Mouse (Mus musculus) layer of hippocampus, adult 2 months (tissue): ENCODE measurements around the gene Gm3285. TPM values are rescaled to one million over a fixed set of nuclear protein-coding genes. Genes with fewer than 3 reads are reported as not detected.

ENCODE experiments used
- DNase-seq, 2 experiments: peaks; one replicate each; pipeline ENCODE4 v3.0.0; 2022; ENCODE audit warnings: low spot score in 2 of 2
- H3K27ac ChIP-seq: fragments of 200-600 bp; 2 replicates; pipeline ENCODE4 v1.8.1; 2022
- H3K4me3 ChIP-seq: fragments of 200-600 bp; 2 replicates; pipeline ENCODE4 v1.8.1; 2022; ENCODE audit warnings: mild to moderate bottlenecking
- CTCF ChIP-seq: fragments of 200-600 bp; conservative IDR thresholded peaks from 2 replicates; pipeline ENCODE4 v1.8.1; 2022; ENCODE audit warnings: antibody characterized with exemption, mild to moderate bottlenecking, moderate library complexity
- long read RNA-seq, 2 experiments: library from polyadenylated mRNA; stranded (forward); transcript quantifications; one replicate each; pipeline ENCODE4 v2.0.0; 2021; ENCODE audit warnings: borderline mapping rate in 2 of 2
- total RNA-seq, 2 experiments: library from RNA; stranded (reverse); gene quantifications; 2 replicates each; pipeline ENCODE4 v1.2.3; 2021

The Gm3285 gene
- total RNA-seq, result not detected
- long read RNA-seq, experiment 1, result 0 reads
- long read RNA-seq, experiment 2, result 0 reads

GRCm38 (mm10) chr10:77861675-77862074, at the start of gene Gm3285:
TSS of gene Gm3285 (plus strand) at chr10:77861975.
- no peak for TF ChIP-seq CTCF
- Histone ChIP-seq H3K27ac (no peak within 1 kb of the TSS), H3K4me3 (no peak within 1 kb of the TSS)
- DNase-seq, result no peak

DNA sequence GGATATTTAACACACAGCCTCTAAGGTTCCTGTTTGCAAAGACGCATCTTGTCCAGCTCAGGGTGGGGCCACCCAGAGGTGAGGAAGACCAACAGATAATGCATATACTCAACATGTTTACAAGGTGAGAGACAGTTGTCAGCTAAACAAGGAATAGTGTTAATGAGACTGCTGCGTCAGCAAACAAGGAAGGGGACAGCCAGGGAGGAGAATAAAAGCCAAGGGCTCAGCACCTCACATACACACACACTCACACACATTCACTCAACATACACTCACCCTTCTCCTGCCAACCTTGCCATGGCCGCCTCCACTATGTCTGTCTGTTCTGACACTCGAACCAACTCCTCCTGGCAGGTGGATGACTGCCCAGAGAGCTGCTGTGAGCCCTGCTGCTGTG, 47.4 kb upstream of the Gm3285 start, which contains the start of gene Gm2696:
Gene Gm2696 (plus strand): TSS at position 301 of the 400 bp plus-strand sequence.
- no peak within 1 kb of the TSS for H3K4me3 ChIP-seq
- no peak for DNase-seq
- TF ChIP-seq CTCF, result no peak
- H3K27ac ChIP-seq, result no peak within 1 kb of the TSS

DNA sequence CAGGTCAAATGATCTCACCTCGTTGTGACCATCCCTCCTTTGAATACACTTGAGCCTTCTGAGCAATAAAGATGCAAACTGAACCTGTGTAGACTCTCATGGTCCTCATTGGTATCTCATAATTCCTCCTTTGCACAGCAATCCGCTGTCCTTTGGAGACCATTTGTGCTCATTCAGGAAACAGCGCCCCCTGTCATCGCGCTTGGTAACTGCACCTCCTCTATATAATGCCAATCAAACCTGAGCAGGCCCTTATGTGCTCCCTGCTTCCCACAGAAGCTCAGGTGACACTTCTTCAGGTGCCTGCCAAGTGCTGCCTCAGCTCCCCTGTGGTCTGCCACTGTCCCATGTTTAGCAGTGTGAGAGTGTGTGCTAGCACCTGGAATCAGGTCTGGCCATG, 46.3 kb upstream of the Gm3285 start:
- no peak for DNase-seq

DNA sequence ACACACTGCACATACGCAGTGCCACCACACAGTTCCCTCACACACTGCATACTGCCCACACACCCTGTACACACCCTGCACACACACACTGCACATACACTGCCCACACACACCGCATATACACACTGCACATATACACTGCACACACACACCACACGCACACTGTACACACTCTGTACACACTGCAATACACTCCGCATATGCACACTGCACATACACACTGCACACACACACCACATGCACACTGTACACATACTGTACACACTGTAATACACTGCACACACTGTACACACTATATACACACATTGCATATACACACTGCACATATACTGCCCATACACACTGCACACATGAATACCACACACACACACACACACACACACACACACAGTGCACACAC, 43.3 kb upstream of the Gm3285 start:
- no peak for TF ChIP-seq CTCF
- Histone ChIP-seq H3K4me3 (no peak overlapping the region), H3K27ac (no peak overlapping the region)
- DNase-seq, result no peak

More for the DNA sequence above, 46.3 kb upstream of the Gm3285 start:
- Histone ChIP-seq H3K27ac (no peak overlapping the region), H3K4me3 (no peak overlapping the region)
- TF ChIP-seq CTCF, result peak; percentile 72

- no peak for DNase-seq
- Histone ChIP-seq H3K4me3 (no peak overlapping the region), H3K27ac (no peak overlapping the region)
- TF ChIP-seq CTCF, result no peak
Measured at GRCm38 (mm10) chr10:77819203-77819602, 42.6 kb upstream of the Gm3285 start.

GRCm38 (mm10) chr10:77826951-77827350, 34.8 kb upstream of the Gm3285 start, which contains the start of gene Krtap10-4:
TSS of gene Krtap10-4 (minus strand) at chr10:77827095.
- H3K4me3 ChIP-seq, result no peak within 1 kb of the TSS
- no peak within 1 kb of the TSS for H3K27ac ChIP-seq
- no peak for DNase-seq
- no peak for TF ChIP-seq CTCF

GRCm38 (mm10) chr10:77835647-77836046, 26.1 kb upstream of the Gm3285 start, which contains the start of gene Krtap10-10:
TSS of gene Krtap10-10 (plus strand) at chr10:77835947.
- H3K27ac ChIP-seq, result no peak within 1 kb of the TSS
- no peak for TF ChIP-seq CTCF
- no peak for DNase-seq
- no peak within 1 kb of the TSS for H3K4me3 ChIP-seq

GRCm38 (mm10) chr10:77839006-77839405, 22.8 kb upstream of the Gm3285 start:
- Histone ChIP-seq H3K27ac (no peak overlapping the region), H3K4me3 (no peak overlapping the region)
- no peak for TF ChIP-seq CTCF
- DNase-seq, result no peak

DNA sequence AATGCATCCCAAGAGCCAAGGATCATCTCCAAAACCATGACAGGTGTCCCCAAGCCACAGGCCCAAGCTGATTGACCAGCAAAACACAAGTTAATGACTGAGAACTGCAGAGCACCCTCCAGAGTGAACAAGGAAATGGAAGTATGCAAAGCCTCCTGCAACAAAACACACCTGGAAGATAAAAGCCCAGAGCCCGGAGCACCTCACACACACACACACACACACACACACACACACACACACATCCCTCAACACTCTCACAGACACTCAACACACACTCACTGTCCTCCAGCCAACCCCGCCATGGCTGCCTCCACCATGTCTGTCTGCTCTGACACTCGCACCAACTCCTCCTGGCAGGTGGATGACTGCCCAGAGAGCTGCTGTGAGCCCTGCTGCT, 15.3 kb upstream of the Gm3285 start, which contains the start of gene Gm36176:
Gene Gm36176 (plus strand): TSS at position 301 of the 400 bp plus-strand sequence.
- no peak within 1 kb of the TSS for H3K4me3 ChIP-seq
- TF ChIP-seq CTCF, result no peak

GRCm38 (mm10) chr10:77846961-77847360, 14.8 kb upstream of the Gm3285 start:
- no peak for TF ChIP-seq CTCF
- no peak overlapping the region for H3K4me3 ChIP-seq
- DNase-seq, result no peak
- no peak overlapping the region for H3K27ac ChIP-seq

More for the DNA sequence above, 15.3 kb upstream of the Gm3285 start, which contains the start of gene Gm36176:
- DNase-seq, result no peak
- H3K27ac ChIP-seq, result no peak within 1 kb of the TSS

DNA sequence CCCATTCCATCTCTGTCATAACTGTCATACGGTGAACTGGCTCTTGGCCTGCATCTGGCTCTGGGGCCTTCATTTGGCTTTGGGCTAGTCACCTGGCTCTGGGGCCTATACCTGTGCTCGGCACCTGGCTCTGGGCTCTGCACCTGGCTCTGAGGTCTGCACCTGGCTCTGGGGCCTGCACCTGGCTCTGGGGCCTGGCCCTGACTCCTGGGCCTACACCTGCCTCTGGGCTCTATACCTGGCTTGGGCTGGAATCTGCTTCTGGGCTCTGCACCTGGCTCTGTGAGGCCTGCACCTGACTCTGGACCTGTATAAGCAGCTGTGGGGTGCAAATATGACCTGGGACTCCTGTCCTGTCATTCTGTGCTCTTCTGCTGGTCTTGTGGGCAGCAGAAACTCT, 14.2 kb upstream of the Gm3285 start:
- H3K27ac ChIP-seq, result no peak overlapping the region
- TF ChIP-seq CTCF, result no peak
- no peak overlapping the region for H3K4me3 ChIP-seq
- no peak for DNase-seq

- no peak for TF ChIP-seq CTCF
- Histone ChIP-seq H3K27ac (no peak within 1 kb of the TSS), H3K4me3 (no peak within 1 kb of the TSS)
- DNase-seq, result no peak
Measured at GRCm38 (mm10) chr10:77852559-77852958, 9.2 kb upstream of the Gm3285 start, which contains the start of gene Gm10318. TSS of gene Gm10318 (plus strand) at chr10:77852859.

- no peak for DNase-seq
- TF ChIP-seq CTCF, result no peak
- H3K27ac ChIP-seq, result no peak overlapping the region
- H3K4me3 ChIP-seq, result no peak overlapping the region
Measured at GRCm38 (mm10) chr10:77864067-77864761, 2.4 kb downstream of the Gm3285 start.

GRCm38 (mm10) chr10:77864762-77865143, 3.0 kb downstream of the Gm3285 start:
- no peak for DNase-seq
- Histone ChIP-seq H3K4me3 (no peak overlapping the region), H3K27ac (no peak overlapping the region)
- TF ChIP-seq CTCF, result no peak
